Mouse (Mus musculus): ENCODE data around the gene Herpud2. TPM values are rescaled to one million over a fixed set of nuclear protein-coding genes. Genes with fewer than 3 reads are reported as not detected.

Herpud2 gene
- 10.4 TPM for polyA plus RNA-seq (2017; shearing (Covaris generic))

GRCm38 (mm10) chr9:25151611-25152241 is at the start of gene Herpud2:
TSS of gene Herpud2 (minus strand) at chr9:25151820.

GRCm38 (mm10) chr9:25089122-25089521 is 62.5 kb downstream of the Herpud2 start, which contains the start of gene Gm10181:
TSS of gene Gm10181 (plus strand) at chr9:25089422.

Other genes with a start within 250 kb of the Herpud2 start
- not detected for gene Gm10181, start 62.4 kb downstream of the Herpud2 start, polyA plus RNA-seq (2017; shearing (Covaris generic))
- gene Sept7, start 100.6 kb upstream of the Herpud2 start, polyA plus RNA-seq (2017; shearing (Covaris generic)) = 407 TPM

All from inflammation-experienced regulatory T-cells, adult 16 weeks (primary cell).